Mouse (Mus musculus) mesoderm, embryonic 11.5 days (tissue): ENCODE data around the gene Pbx3.
A peak's percentile ranks its signal among the peaks of the same experiment; 100 is the strongest.

Experiments
- DNase-seq: peaks from one replicate; pipeline ENCODE4 v3.0.0-alpha.2; 2012; ENCODE audit warnings: low read depth, low spot score

Pbx3 gene

GRCm38 (mm10) chr2:34298202-34298601 is 74.7 kb downstream of the Pbx3 start:
- DNase-seq: no peak

GRCm38 (mm10) chr2:34289726-34290125 is 83.2 kb downstream of the Pbx3 start:
- DNase-seq: no peak

- DNase-seq: no peak
These were observed 88.7 kb downstream of the Pbx3 start for GRCm38 (mm10) chr2:34284239-34284638.

- DNase-seq: no peak
These were observed 91.9 kb downstream of the Pbx3 start for GRCm38 (mm10) chr2:34280996-34281395.

GRCm38 (mm10) chr2:34279726-34280125 is 93.2 kb downstream of the Pbx3 start:
- DNase-seq: no peak

- DNase-seq: no peak
These were observed 97.2 kb downstream of the Pbx3 start for GRCm38 (mm10) chr2:34275630-34276193.

- DNase-seq: no peak
These were observed 110.9 kb downstream of the Pbx3 start for GRCm38 (mm10) chr2:34262046-34262445.

GRCm38 (mm10) chr2:34260653-34261076 is 112.3 kb downstream of the Pbx3 start:
- peak; percentile 54 for DNase-seq

- no peak for DNase-seq
These were observed 114.7 kb downstream of the Pbx3 start for GRCm38 (mm10) chr2:34258256-34258655.

- DNase-seq: no peak
These were observed 115.3 kb downstream of the Pbx3 start for GRCm38 (mm10) chr2:34257611-34258010.

- no peak for DNase-seq
These were observed 116.9 kb downstream of the Pbx3 start for GRCm38 (mm10) chr2:34256000-34256553.

GRCm38 (mm10) chr2:34253627-34254026 is 119.3 kb downstream of the Pbx3 start:
- no peak for DNase-seq

GRCm38 (mm10) chr2:34253111-34253510 is 119.8 kb downstream of the Pbx3 start:
- DNase-seq: no peak

GRCm38 (mm10) chr2:34252286-34252685 is 120.7 kb downstream of the Pbx3 start:
- no peak for DNase-seq

GRCm38 (mm10) chr2:34249961-34250658 is 122.8 kb downstream of the Pbx3 start:
- DNase-seq: no peak

GRCm38 (mm10) chr2:34249141-34249960 is 123.6 kb downstream of the Pbx3 start:
- peak; percentile 80 for DNase-seq

GRCm38 (mm10) chr2:34240885-34241284 is 132.1 kb downstream of the Pbx3 start:
- DNase-seq: no peak

GRCm38 (mm10) chr2:34239315-34239858 is 133.6 kb downstream of the Pbx3 start:
- no peak for DNase-seq

GRCm38 (mm10) chr2:34235467-34236075 is 137.4 kb downstream of the Pbx3 start:
- DNase-seq: peak; percentile 57

GRCm38 (mm10) chr2:34234274-34234673 is 138.7 kb downstream of the Pbx3 start:
- no peak for DNase-seq

- DNase-seq: no peak
These were observed 139.7 kb downstream of the Pbx3 start for GRCm38 (mm10) chr2:34233271-34233670.

GRCm38 (mm10) chr2:34227688-34228087 is 145.3 kb downstream of the Pbx3 start:
- no peak for DNase-seq
